Mouse (Mus musculus) myocyte (in vitro differentiated cells): ENCODE data around the gene 4833439L19Rik. TPM values are rescaled to one million over a fixed set of nuclear protein-coding genes. Genes with fewer than 3 reads are reported as not detected.

Source experiments
- H3K27me3 ChIP-seq: one replicate; pipeline ENCODE4 v1.6.1; 2011; ENCODE audit not compliant: control insufficient read depth, insufficient read depth, insufficient read length
- H3K36me3 ChIP-seq: one replicate; pipeline ENCODE4 v1.6.1; 2011; ENCODE audit not compliant: control insufficient read depth, insufficient read depth
- H3K4me2 ChIP-seq: one replicate; pipeline ENCODE4 v1.6.1; 2011; ENCODE audit warnings: low read depth, control low read depth
- H3K4me3 ChIP-seq: one replicate; pipeline ENCODE4 v1.5.1; 2011; ENCODE audit warnings: mild to moderate bottlenecking, control low read depth, moderate library complexity
- H3K79me2 ChIP-seq: one replicate; pipeline ENCODE4 v1.6.1; 2011; ENCODE audit not compliant: control insufficient read depth, insufficient read depth
- H3ac ChIP-seq: one replicate; pipeline ENCODE4 v1.6.1; 2011; ENCODE audit not compliant: control insufficient read depth, insufficient read length
- CEBPB ChIP-seq: IDR thresholded peaks from 2 replicates; pipeline ENCODE4 v1.6.1; 2011; ENCODE audit warnings: mild to moderate bottlenecking, moderate library complexity; ENCODE audit not compliant: poor library complexity, insufficient read depth, severe bottlenecking
- E2F4 ChIP-seq: IDR thresholded peaks from one replicate; pipeline ENCODE4 v1.6.1; 2011; ENCODE audit warnings: mild to moderate bottlenecking, control low read depth, moderate library complexity; ENCODE audit not compliant: insufficient read depth
- MAX ChIP-seq: IDR thresholded peaks from one replicate; pipeline ENCODE4 v1.6.1; 2011; ENCODE audit warnings: low read depth, mild to moderate bottlenecking, control low read depth
- MYOD1 ChIP-seq, 3 experiments: IDR thresholded peaks; one replicate each; pipeline ENCODE4 v1.6.1; 2011; ENCODE audit warnings: control low read depth in 2 of 3, low read depth in 2 of 3, mild to moderate bottlenecking in 2 of 3, moderate library complexity in 1 of 3; ENCODE audit not compliant: insufficient read length in 2 of 3, control insufficient read depth in 1 of 3
- MYOG ChIP-seq, 3 experiments: IDR thresholded peaks; one replicate each; pipeline ENCODE4 v1.6.1; 2011; ENCODE audit warnings: control low read depth in 2 of 3, low read depth in 2 of 3, mild to moderate bottlenecking in 2 of 3; ENCODE audit not compliant: insufficient read length in 2 of 3, control insufficient read depth in 1 of 3, insufficient read depth in 1 of 3
- POLR2A ChIP-seq: IDR thresholded peaks from one replicate; pipeline ENCODE4 v1.6.1; 2011; ENCODE audit warnings: low read depth, mild to moderate bottlenecking, control low read depth, moderate library complexity; ENCODE audit not compliant: insufficient read length
- POLR2AphosphoS2 ChIP-seq: IDR thresholded peaks from one replicate; pipeline ENCODE4 v1.6.1; 2011; ENCODE audit warnings: low read depth, control low read depth; ENCODE audit not compliant: insufficient read length
- REST ChIP-seq: IDR thresholded peaks from one replicate; pipeline ENCODE4 v1.6.1; 2011; ENCODE audit warnings: mild to moderate bottlenecking, control low read depth, moderate library complexity; ENCODE audit not compliant: insufficient read depth, insufficient read length
- SRF ChIP-seq: IDR thresholded peaks from one replicate; pipeline ENCODE4 v1.6.1; 2011; ENCODE audit warnings: low read depth; ENCODE audit not compliant: control insufficient read depth, insufficient read length
- TCF12 ChIP-seq: IDR thresholded peaks from one replicate; pipeline ENCODE4 v1.6.1; 2011; ENCODE audit warnings: mild to moderate bottlenecking, control low read depth; ENCODE audit not compliant: poor library complexity, insufficient read depth, severe bottlenecking
- TCF3 ChIP-seq: IDR thresholded peaks from one replicate; pipeline ENCODE4 v1.6.1; 2011; ENCODE audit warnings: low read depth, control low read depth; ENCODE audit not compliant: insufficient read length
- USF1 ChIP-seq: IDR thresholded peaks from one replicate; pipeline ENCODE4 v1.6.1; 2011; ENCODE audit warnings: low read depth, mild to moderate bottlenecking, control low read depth, moderate library complexity
- polyA plus RNA-seq: library from polyadenylated mRNA; unstranded; fragments of >200 nt; fragmentation: generic; extraction: Trizol; gene quantifications from one replicate; pipeline ENCODE4 v1.2.1, GENCODE M21; 2012; ENCODE audit warnings: missing spikeins

Gene 4833439L19Rik
- polyA plus RNA-seq, 1 experiment: 117 TPM

GRCm38 (mm10) chr13:54548036-54548435 is 17.2 kb downstream of the 4833439L19Rik start:
- Histone ChIP-seq H3K27me3 (no peaks in the 10 kb centered on the region), H3K79me2 (no peaks in the 10 kb centered on the region), H3K4me3 (no peak overlapping the region), H3K4me2 (no peak overlapping the region), H3K36me3 (peaks cover 29% of the 10 kb centered on the region), H3ac (no peak overlapping the region)
- TF ChIP-seq TCF12: no peak
- TF ChIP-seq E2F4: no peak
- TF ChIP-seq CEBPB: no peak
- no peak for TF ChIP-seq TCF3
- no peak for TF ChIP-seq MYOG (IDR thresholded peaks at IDR 0.05; ENCODE audit: control insufficient read depth in 1 of 3, insufficient read depth in 1 of 3, insufficient read length in 2 of 3, low read depth in 2 of 3)
- TF ChIP-seq REST: no peak
- TF ChIP-seq SRF: no peak

GRCm38 (mm10) chr13:54532134-54532533 is 33.1 kb downstream of the 4833439L19Rik start:
- Histone ChIP-seq H3K79me2 (no peaks in the 10 kb centered on the region), H3K36me3 (peaks cover 34% of the 10 kb centered on the region), H3ac (no peak overlapping the region), H3K4me2 (no peak overlapping the region), H3K4me3 (no peak overlapping the region), H3K27me3 (no peaks in the 10 kb centered on the region)
- TF ChIP-seq SRF (no peak), E2F4 (no peak), MYOG (IDR thresholded peaks at IDR 0.05; ENCODE audit: control insufficient read depth in 1 of 3, insufficient read depth in 1 of 3, insufficient read length in 2 of 3, low read depth in 2 of 3) (no peak), TCF12 (no peak), CEBPB (no peak), MYOD1 (IDR thresholded peaks at IDR 0.05; ENCODE audit: control insufficient read depth in 1 of 3, insufficient read length in 2 of 3, low read depth in 2 of 3) (no peak), MAX (no peak), POLR2AphosphoS2 (no peak), TCF3 (no peak), USF1 (no peak), REST (no peak), POLR2A (no peak)

DNA sequence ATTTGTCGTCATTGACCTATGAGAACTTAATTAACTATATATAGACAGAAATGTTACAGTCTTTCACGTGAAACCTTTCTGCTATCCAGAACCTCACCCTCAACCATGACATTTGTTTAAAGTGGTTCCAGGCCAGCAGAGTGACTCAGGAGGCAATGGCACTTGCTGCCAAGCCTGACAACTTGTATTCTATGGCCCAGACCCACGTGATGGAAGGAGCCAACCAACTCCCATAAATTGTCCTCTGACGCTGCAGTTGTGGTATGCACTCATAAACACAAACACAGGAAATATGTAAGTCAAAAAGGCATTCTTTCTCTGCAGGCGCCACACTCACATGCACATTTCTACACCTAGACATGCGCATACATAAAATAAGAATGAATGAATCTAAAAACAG is 38.1 kb downstream of the 4833439L19Rik start:
- TF ChIP-seq POLR2A: no peak
- TF ChIP-seq USF1: peak; percentile 92
- peaks cover 37% of the 10 kb centered on the region for H3K36me3 ChIP-seq
- H3K79me2 ChIP-seq: no peaks in the 10 kb centered on the region
- H3K4me3 ChIP-seq: no peak overlapping the region
- H3ac ChIP-seq: no peak overlapping the region
- no peak overlapping the region for H3K4me2 ChIP-seq
- no peaks in the 10 kb centered on the region for H3K27me3 ChIP-seq

DNA sequence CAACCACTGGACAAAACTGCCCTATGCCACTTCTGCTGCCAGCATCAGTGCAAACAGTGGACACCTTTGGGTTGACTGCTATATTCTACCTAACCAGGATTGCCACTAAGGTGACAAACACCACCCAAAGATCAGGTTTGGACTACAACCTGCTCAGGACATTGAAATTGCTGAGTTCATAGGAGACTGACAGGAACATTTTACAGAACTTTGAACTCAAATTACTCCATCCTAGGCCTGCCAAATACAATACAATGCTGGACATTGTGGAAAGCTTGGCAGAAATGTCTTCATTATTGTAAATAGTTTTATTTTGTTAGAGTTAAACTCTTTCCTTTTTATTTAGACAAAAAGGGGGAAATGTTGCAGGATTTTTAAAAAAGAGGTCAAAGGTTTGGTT is 44.1 kb downstream of the 4833439L19Rik start:
- no peak overlapping the region for H3ac ChIP-seq
- H3K4me3 ChIP-seq: no peak overlapping the region
- no peak overlapping the region for H3K4me2 ChIP-seq
- no peaks in the 10 kb centered on the region for H3K79me2 ChIP-seq
- no peaks in the 10 kb centered on the region for H3K27me3 ChIP-seq
- H3K36me3 ChIP-seq: peaks cover 15% of the 10 kb centered on the region
- no peak for TF ChIP-seq SRF
- no peak for TF ChIP-seq TCF3
- TF ChIP-seq POLR2AphosphoS2: no peak
- TF ChIP-seq TCF12: no peak

DNA sequence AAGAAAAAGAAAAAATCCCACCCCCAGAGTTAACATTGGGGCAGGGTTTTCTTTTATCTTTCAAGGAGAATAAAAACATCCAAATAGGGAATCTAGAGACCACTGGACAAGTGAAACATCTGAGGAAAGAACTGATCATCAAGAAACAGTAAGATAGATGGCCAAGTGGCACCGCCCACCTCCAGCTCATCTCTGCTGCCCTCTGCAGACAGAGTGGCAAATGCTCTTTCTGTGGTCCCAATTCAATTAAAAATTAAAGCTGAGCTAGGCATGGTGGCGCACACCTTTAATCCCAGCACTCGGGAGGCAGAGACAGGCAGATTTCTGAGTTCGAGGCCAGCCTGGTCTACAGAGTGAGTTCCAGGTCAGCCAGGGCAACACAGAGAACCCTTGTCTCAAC is 45.0 kb downstream of the 4833439L19Rik start:
- H3K36me3 ChIP-seq: peaks cover 13% of the 10 kb centered on the region
- no peaks in the 10 kb centered on the region for H3K79me2 ChIP-seq
- TF ChIP-seq CEBPB (no peak), E2F4 (no peak), POLR2A (no peak), SRF (no peak), MYOD1 (IDR thresholded peaks at IDR 0.05; ENCODE audit: control insufficient read depth in 1 of 3, insufficient read length in 2 of 3, low read depth in 2 of 3) (no peak), TCF12 (no peak), POLR2AphosphoS2 (no peak)
- no peak overlapping the region for H3ac ChIP-seq
- no peak overlapping the region for H3K4me2 ChIP-seq
- no peak overlapping the region for H3K4me3 ChIP-seq
- H3K27me3 ChIP-seq: no peaks in the 10 kb centered on the region
